Mouse (Mus musculus) mature B cell (primary cell): ENCODE data around the gene Arhgef12.

Experiments used
- in situ Hi-C: fragments of 300-500 bp; cut with MboI; formaldehyde crosslinking; loops from 2 replicates; pipeline ENCODE4 v1.14.3; 2019

Arhgef12 gene

DNA sequence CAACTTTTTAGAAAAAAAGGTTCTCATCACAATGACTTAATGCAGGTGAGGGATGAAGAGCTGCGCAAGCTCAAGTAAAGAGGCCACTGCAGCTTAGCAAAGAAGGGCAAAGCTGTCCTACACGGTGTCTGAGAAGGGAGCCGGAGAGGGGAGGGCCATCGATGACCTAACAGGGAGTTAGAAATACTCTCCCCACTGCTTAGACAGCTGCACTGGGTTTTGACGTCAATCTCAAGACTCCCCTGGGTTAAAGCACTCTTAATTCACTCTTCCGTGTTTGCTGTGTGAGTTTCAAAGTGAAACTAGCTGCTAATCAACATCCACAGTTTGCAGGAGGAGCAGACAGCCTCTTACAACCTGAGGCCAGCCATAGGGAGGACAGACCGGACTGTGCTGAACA lies 30.9 kb downstream of the Arhgef12 start:
- in situ Hi-C loops: no loop called here

DNA sequence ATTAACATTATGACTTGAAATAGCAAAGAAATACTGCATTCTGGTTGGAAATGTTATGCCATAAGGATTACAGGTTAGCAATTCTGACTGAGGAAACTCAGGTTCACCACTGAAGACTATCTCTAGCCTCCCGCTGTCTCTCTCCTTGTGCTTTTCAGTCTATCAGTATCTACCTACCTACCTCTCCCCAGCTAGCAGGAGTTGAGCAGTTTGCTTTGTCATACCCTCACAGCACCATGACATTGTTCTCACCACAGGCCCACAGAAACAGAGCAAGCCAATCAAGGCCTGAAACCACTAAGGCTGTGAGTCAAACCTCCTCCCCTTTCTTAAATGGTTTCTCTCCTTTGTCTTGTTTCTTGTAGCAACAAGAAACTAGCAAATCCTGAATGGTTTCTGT lies 32.4 kb downstream of the Arhgef12 start:
- in situ Hi-C loops: no loop called here

DNA sequence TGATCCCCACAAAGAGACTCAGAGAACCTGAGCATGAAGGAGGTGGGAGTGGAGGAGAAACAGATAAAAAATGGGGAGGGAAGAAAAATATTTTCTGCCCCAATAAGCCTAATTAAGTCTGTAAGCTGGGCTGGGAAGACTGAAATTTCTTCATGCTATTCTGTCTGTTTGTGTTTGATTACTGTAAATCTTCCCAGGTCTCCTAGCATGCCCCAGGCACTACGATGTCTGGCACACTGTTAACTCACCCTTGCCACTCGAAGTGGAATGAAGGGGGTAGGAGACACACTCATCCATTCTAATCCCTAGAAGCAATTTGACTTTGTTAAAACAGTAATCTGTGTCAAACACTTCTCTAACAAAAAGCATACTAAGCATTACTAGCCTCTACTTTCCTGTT lies 35.3 kb downstream of the Arhgef12 start:
- in situ Hi-C loops: no loop called here

DNA sequence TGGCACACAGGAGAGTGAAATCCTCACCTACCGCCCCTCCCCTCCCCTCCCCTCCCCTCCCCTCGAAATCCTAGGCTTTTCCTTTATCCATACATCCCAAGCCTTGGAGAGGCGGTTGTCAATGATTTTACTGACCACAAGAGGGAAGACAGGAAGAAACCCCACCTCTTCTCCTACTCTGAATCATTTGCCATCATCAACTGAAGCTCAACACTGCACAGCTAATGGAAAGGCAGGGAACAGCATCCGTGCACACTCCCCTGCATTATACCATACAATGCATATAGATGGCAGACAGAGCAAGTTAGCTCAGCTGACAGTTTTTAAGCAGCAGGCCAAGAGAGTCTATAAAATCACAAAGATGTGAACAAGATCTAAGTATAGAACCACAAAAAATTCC lies 35.9 kb downstream of the Arhgef12 start:
- in situ Hi-C loops: no loop called here

DNA sequence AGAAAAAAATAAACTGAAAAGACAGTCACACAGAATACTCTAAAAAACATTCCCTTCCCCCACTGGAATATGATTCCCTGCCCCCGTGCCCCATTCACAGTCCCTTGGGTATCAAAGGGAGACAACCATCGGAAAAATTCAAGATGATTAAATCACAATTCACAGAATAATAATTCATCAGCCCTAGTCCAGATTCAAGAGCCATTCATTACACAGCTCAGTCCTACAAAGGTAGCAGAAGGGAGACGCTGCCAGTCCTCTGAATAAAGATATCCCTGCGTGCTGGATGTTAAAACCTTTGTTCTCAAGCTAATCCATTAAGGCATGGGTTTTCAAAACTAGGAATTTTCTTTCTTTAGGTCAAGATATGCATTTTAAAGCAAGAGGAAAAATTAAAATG lies 36.5 kb downstream of the Arhgef12 start:
- in situ Hi-C loops: no loop called here

DNA sequence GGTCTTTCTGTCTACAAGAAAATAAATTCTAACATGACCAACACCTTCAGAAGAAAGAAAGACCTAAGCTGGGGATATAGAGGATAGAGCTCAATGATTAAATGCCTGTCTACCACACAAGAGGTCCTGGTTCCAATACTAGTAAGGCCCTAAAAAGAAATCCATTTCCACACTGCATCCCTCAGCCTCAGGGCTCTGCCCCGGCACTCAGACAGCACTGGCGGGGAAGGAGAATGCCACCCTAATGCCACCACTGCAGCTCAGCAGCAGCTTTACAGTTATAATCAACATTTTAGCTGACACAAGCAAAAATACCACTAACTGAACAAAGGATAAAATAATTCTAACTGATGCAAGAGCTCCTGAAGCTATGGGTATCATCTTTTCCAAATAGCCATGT lies 36.9 kb downstream of the Arhgef12 start:
- in situ Hi-C loops: no loop called here

DNA sequence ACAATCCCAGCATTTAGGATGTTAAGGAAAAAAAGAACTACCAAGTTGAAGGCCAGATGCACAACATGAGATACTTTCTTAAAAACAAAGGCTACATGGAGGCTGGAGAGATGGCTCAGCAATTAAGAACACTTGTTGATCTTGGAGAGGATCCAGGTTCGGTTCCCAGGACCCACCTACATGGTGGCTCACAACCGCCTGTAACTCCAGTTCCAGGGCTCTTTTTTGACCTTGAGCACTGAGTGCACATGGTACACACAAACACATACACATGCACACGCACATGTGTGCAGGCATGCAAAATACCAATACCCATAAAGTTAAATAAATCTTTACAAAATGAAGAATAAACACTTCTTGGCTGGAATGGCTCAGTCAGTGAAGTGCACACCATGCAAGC lies 39.1 kb downstream of the Arhgef12 start:
- in situ Hi-C loops: no loop called here

DNA sequence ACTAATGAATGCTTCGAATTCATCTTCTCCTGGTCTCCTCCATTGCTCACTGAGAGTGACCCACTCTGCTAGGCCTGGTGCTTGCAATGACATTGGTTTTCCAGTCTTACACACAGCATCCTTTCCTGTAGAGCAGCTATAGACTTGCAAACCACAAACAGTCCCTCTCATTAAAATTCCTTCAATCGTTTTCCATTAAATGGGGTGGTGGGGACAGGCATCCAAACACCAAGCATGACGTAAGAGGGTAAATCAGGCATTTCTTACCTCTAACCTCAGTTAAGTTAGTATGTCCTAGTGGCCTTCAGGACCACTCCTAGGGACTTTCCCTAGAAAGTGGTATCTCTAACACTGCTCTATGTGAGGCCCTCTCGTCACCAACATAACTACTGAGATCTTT lies 41.8 kb downstream of the Arhgef12 start:
- in situ Hi-C loops: no loop called here

DNA sequence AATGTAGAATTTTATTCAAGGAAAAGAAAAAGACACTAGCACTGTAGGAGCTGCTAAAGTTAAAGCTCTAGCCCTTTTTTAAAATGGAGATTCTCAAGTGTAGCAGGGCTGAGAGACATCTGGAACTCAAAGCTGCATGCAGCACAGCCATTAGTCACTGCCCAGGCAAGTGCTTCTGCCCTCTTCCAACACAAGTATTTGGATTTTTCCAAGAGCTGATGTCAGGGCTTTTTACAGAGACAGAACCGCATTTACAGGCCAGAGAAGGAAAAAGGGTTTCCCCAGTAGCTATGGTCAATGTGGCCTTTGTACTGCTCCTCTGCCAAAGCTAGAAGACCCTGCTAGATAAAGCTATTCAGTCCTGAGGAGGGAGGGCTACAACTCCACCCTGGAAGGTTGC lies 45.5 kb downstream of the Arhgef12 start:
- in situ Hi-C loops: no loop called here

DNA sequence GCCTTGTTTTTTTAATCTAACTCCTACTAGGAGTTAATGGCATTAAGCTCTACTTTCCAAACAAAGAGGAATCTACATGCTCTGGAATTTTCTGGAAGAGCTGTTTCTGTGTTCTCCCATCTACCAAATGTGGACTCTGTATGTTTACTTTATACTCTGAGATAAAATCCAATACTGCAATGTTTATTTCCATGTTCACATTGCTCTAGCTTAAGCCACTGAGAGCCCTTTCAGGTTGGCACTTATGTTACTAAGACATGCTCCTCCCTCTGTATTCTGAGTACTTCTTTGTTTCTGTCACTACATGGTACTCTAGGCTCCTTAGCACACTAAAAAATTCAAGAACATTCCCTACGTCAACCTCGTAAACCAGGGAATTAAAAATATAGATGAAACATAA lies 56.6 kb downstream of the Arhgef12 start:
- in situ Hi-C loops: no loop called here

DNA sequence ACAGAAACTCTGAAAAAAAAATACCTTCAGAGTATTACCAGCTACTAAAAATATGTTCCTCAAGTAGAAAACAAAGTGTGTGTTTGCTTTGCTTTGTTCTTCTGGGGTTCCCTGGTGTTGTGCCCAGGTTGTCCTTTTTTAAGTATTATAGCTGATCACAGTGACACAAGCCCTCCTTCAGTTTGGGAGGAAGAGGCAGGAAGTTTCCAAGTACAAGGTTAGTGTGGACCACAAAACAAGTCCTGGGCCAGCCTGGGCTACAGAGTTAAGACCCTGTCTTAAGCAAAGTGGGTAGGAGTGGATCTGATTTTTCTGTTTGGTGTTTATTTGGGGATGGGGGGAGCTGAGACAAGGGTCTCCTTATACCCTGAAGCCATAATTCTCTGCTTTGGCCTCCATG lies 62.6 kb downstream of the Arhgef12 start:
- in situ Hi-C loops: no loop called here

DNA sequence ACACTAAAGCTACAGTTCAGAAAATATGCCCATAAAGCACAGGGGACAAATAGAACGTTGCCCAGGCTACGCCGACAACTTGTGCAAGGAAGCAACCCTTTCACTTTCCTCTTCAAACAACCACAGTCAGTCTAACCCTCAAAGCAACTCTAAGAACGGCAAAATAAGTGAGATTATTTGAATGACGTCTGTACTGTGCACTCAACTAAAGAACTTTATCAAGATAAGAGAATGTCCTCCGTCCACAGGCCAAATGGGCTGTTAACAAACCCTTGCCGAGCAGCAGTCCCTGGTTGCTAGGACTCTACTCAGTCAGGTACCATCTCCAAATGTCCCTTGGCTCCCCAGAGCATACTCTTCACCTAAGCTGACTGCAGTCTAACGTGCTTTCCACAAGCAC lies 68.6 kb downstream of the Arhgef12 start:
- in situ Hi-C loops: no loop called here

DNA sequence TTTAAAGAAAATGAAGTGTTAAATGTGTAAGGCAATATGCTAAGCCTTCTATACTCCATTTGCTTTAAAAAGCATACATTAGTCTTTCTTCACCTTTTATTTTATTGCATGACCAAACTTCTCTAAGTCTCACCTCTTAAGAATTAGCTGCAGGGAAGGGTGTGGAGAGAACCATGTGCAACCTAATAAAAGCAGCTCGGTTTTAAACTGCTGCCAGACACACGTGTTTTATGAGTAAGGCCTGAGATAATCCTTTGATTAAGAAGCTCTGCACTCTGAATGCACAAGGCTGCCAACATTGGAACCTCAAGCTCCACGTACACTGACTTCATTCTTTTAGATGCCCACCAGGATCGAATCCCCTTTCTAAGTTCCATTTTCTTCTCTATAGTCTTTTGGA lies 71.8 kb downstream of the Arhgef12 start:
- in situ Hi-C loops: no loop called here

DNA sequence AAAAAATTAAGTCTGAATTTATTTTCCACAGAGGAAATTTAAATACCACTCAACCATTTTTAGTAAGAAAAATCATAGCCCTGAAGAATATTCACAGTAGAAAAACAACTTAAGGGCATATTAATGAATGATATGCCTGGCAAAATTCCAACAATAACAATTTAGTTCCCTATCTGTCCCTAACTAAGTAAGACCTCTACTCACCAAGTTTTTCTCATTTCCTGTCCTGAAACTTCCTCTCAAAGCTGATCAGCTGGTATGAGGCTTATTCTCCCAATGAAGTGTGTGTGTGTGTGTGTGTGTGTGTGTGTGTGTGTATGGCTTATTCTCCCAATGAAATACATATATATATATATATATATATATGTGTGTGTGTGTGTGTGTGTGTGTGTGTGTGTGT lies 72.8 kb downstream of the Arhgef12 start:
- in situ Hi-C loops: no loop called here

DNA sequence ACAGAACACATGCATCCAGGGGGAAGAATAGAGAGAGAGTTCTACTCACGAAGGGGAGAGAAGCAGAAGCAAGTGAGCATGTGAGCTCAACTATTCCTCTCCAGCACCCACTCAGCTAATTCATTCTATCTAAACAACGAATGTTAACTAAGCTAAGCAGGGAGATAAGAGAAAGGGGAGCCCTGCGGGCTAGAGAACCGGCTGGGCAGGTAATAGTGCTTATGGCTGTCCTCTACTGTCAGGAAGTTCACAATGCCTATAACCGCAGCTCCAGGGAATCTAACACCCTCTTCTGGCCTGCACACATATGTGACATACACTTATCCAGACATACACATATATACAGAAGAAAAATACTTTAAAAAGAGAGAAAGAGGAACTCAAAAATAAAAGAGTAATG lies 79.3 kb downstream of the Arhgef12 start:
- in situ Hi-C loops: no loop called here

DNA sequence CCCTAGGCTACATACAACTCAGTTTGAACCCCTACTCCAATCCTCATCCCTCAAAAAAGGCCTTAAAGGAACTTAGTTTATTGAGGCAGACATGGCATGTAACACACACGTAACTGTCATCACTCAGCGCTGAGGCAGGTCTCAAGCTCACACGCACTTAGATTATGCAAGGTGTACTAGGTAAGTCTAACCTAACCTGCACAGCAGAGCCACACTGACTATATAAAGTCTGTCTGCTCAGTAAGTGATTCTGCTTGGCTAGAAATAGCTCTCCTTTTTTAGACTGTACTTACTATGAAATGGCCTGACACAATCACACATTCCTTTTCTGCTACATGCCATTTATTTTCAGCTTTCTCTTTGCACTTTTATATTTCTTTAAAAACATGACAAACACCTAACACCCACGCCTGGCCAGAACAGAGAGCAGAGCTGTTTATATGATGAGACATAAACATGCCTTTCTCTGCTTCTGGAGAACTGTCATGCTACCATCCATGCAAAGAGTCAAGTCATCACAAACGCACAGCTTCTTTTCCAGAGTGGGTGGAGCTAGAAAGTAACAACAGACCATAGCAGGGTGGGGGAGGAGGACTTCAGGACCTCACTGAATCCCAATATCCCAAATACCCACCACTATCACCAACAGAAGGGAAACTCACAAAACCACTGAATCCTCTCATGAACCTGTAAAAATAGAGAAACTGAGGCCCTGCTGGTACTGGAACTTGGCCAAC lies 85.4 kb downstream of the Arhgef12 start:
- in situ Hi-C loops: no loop called here

DNA sequence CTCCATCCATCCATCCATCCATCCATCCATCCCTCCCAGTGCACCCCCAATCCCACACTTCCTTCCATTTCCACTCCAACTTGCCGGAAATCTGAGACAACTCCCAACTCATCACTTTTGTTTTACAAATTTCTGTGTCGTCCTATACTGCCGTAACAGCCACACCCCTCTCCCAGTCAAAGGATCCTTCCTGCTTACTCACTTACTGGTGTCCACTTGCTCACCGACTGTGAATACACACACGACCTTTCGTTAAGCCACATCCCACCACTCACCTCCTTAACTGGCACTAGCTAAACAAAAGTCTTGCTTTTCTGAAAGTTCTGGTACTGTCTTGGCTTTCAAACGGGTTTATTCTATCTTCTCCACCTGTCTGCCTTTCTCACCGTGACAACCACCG lies 87.4 kb downstream of the Arhgef12 start:
- in situ Hi-C loops: no loop called here

DNA sequence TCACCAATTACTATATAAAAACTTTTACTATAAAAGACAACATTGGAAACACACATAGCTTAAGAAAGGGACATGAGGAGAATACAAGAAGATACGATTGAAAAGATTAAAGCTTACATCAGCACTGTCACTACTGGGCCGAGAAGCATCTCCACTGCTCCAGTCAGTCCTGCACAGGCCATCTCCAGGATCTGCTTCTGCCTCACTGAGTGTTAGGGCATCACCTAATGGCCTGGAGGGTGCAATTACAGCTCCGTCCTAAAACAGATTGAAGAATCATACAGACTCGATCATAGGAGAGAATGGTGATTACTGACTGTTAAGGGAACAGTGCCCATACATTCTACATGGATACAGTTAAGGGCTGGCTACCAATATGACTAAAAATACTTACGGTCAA lies 91.3 kb downstream of the Arhgef12 start:
- in situ Hi-C loops: no loop called here

DNA sequence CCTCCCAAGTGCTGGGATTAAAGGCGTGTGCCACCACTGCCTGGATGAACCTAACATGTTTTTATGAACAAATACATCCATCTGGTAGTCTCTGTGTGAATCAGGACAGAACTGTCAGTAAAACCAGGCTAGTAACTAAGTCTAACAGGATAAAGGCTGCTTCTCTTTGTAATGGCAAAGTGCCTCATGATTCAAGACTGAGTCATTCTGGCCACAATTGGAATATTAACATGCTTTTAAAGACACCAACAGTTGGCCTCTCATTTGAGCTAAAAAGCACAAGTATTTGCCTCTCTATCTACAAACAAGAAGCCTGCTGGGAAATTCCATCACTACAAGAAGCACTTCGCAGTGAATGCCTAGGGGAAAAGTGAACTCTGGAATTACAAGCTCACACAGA lies 91.7 kb downstream of the Arhgef12 start:
- in situ Hi-C loops: no loop called here

DNA sequence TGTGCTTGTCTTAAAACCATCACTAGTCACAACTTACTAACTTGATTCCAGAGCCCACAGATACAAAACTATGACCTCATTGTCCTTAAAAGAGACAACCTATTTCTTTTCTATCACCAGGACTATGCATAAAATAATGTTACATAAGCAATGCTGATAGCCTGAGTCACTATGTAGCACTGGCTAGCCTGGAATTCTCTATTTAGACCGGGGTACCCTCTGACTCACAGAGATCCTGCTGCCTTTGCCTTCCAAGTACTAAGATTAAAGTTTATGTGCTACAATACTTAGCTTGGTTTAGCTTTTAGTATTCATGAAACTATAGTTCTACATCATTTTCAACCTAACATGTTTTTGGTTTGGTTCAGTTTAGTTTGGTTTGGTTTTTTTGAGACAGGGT lies 92.2 kb downstream of the Arhgef12 start:
- in situ Hi-C loops: no loop called here

DNA sequence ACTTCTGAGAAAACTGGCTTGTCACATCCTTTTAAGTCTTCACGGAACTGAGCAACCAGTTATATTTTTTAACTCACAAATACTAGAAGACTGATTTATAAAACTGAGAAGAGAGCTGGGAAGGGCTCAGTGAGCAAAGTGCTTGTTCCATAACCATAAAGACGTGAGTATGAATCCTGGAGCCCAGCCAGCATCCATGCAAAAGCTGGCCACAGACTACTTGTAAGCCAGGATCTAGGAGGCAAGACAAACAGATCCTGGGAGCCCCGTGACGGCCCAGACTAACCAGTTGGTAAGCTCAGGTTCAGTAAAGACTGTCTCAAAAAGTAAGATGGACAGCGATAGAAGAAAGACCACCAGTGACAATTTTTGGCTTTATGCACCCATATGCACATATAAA lies 94.5 kb downstream of the Arhgef12 start:
- in situ Hi-C loops: no loop called here

DNA sequence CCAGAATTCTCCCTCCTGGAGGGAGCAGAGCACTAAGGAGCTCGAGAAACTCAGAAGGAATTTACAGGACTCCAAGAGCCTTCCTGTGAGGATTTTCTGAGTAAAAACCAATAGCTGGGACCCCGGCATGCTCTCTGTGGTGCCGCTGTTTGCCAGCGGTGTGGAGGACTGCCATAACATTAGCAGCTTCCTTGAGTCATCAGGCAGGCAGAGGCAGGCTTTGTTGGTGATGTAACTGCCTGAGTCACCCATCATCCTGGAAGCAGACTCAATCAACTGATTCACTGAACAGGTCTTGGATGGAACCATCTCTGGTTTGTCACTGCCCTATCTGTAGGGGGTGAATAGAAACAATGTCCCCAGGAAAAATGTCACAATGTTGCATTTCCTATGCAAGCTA lies 96.0 kb downstream of the Arhgef12 start:
- in situ Hi-C loops: no loop called here

DNA sequence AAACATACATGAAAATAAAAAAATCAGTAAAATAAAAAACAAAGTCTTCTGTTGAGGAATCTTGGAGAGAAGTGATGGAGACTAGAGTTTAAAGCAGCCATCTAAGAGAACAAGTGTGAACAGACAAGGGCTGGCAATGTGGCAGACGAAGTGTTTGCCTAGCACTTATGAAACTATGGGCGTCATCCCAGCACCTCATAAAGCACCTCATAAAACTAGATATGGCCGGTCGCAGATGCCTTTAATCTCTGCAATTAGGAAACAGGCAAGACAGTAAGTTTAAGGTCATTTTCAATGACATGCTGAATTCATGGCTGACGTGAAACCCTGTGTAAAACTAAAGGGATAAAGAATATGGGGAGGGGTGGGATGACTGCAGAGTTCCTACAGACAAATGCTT lies 103.2 kb downstream of the Arhgef12 start:
- in situ Hi-C loops: no loop called here

DNA sequence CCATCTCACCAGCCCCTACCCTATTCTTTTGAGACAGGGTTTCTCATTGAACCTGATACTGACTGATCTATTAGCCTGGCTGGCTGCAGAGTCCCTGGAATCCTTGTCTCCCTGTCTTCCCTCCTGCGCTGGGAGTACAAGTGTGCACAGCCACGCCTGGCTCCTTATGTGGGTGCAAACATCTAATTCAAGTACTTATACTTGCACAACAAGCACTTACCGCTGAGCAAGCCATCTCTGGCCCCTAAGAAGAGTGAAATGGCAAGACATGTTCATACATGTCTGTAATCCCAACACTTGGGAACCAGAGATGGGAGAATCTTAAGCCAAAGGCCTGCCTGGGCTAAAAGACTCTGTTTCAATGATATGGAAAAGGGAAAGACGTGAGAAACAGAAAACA lies 104.0 kb downstream of the Arhgef12 start:
- in situ Hi-C loops: no loop called here
